Mouse (Mus musculus) ES-Bruce4 (cell line): ENCODE results near the gene Fxyd1. TPM values are rescaled to one million over a fixed set of nuclear protein-coding genes. Genes with fewer than 3 reads are reported as not detected.

ENCODE experiments used
- H3K27ac ChIP-seq: 2 replicates; pipeline ENCODE4 v1.5.1; 2012; ENCODE audit warnings: low read length, inconsistent platforms; ENCODE audit not compliant: insufficient read depth
- H3K27me3 ChIP-seq: 2 replicates; pipeline ENCODE4 v1.6.1; 2012; ENCODE audit warnings: mild to moderate bottlenecking, low read length, inconsistent platforms; ENCODE audit not compliant: control insufficient read depth, poor library complexity, insufficient read depth, severe bottlenecking
- H3K36me3 ChIP-seq: 2 replicates; pipeline ENCODE4 v1.6.1; 2012; ENCODE audit warnings: inconsistent platforms, mild to moderate bottlenecking, low read length, moderate library complexity; ENCODE audit not compliant: control insufficient read depth, poor library complexity, insufficient read depth, severe bottlenecking
- H3K4me1 ChIP-seq: one replicate; pipeline ENCODE4 v1.8.1; 2011; ENCODE audit warnings: low read length; ENCODE audit not compliant: control insufficient read depth, insufficient read depth
- H3K4me3 ChIP-seq: 2 replicates; pipeline ENCODE4 v1.5.1; 2011; ENCODE audit warnings: low read depth, mild to moderate bottlenecking, low read length
- H3K9ac ChIP-seq: 2 replicates; pipeline ENCODE4 v1.6.1; 2012; ENCODE audit warnings: low read depth, mild to moderate bottlenecking, inconsistent platforms; ENCODE audit not compliant: poor library complexity, severe bottlenecking
- H3K9me3 ChIP-seq: replicated peaks from 2 replicates; pipeline ENCODE4 v1.6.1; 2012; ENCODE audit warnings: mild to moderate bottlenecking, low read length, inconsistent platforms; ENCODE audit not compliant: control insufficient read depth, poor library complexity, insufficient read depth, severe bottlenecking
- CTCF ChIP-seq: IDR thresholded peaks from one replicate; pipeline ENCODE4 v1.8.1; 2011; ENCODE audit warnings: low read depth, low read length
- EP300 ChIP-seq: IDR thresholded peaks from 2 replicates; pipeline ENCODE4 v1.6.1; 2011; ENCODE audit warnings: low read depth, low read length; ENCODE audit not compliant: insufficient read depth
- POLR2A ChIP-seq: IDR thresholded peaks from one replicate; pipeline ENCODE4 v1.8.1; 2011; ENCODE audit warnings: low read length; ENCODE audit not compliant: insufficient read depth
- polyA plus RNA-seq: library from polyadenylated mRNA; stranded (reverse); fragments of >200 nt; gene quantifications from 2 replicates; pipeline ENCODE4 v1.2.4, GENCODE M21; 2011; ENCODE audit warnings: low read depth; ENCODE audit not compliant: missing spikeins, insufficient read depth, insufficient read length

Fxyd1 gene
- polyA plus RNA-seq, 1 experiment: 2.1 TPM

- Histone ChIP-seq H3K9ac (no peak overlapping the region), H3K4me3 (no peak overlapping the region), H3K36me3 (no peaks in the 10 kb centered on the region), H3K4me1 (no peaks in the 10 kb centered on the region), H3K27me3 (no peaks in the 10 kb centered on the region), H3K9me3 (no peaks in the 10 kb centered on the region), H3K27ac (no peak overlapping the region)
- TF ChIP-seq POLR2A (no peak), EP300 (no peak), CTCF (no peak)
Observed at GRCm38 (mm10) chr7:31030717-31031116, 26.3 kb downstream of the Fxyd1 start.

GRCm38 (mm10) chr7:31028609-31029008 lies 28.4 kb downstream of the Fxyd1 start:
- Histone ChIP-seq H3K4me1 (no peaks in the 10 kb centered on the region), H3K27me3 (no peaks in the 10 kb centered on the region), H3K36me3 (no peaks in the 10 kb centered on the region), H3K9me3 (no peaks in the 10 kb centered on the region), H3K9ac (no peak overlapping the region), H3K27ac (no peak overlapping the region), H3K4me3 (0 out of 2 replicates have a peak overlapping the region, but pooled peaks have one; percentile 34)
- TF ChIP-seq EP300: no peak
- no peak for TF ChIP-seq CTCF
- TF ChIP-seq POLR2A: no peak

- no peak overlapping the region for H3K4me3 ChIP-seq
- no peak overlapping the region for H3K27ac ChIP-seq
- H3K9me3 ChIP-seq: no peaks in the 10 kb centered on the region; the same call in 1 of the 2 replicates
- H3K36me3 ChIP-seq: no peaks in the 10 kb centered on the region
- no peak for TF ChIP-seq POLR2A
- no peak for TF ChIP-seq CTCF
- no peak for TF ChIP-seq EP300
- no peaks in the 10 kb centered on the region for H3K4me1 ChIP-seq
- no peak overlapping the region for H3K9ac ChIP-seq
- no peaks in the 10 kb centered on the region for H3K27me3 ChIP-seq
Observed at GRCm38 (mm10) chr7:31017104-31017901, 39.7 kb downstream of the Fxyd1 start.

GRCm38 (mm10) chr7:31012971-31013370 lies 44.0 kb downstream of the Fxyd1 start:
- TF ChIP-seq CTCF: no peak
- no peak for TF ChIP-seq EP300
- no peak for TF ChIP-seq POLR2A
- no peak overlapping the region for H3K9ac ChIP-seq
- no peaks in the 10 kb centered on the region for H3K4me1 ChIP-seq
- no peaks in the 10 kb centered on the region for H3K36me3 ChIP-seq
- H3K9me3 ChIP-seq: no peaks in the 10 kb centered on the region
- H3K4me3 ChIP-seq: no peak overlapping the region
- no peak overlapping the region for H3K27ac ChIP-seq
- no peaks in the 10 kb centered on the region for H3K27me3 ChIP-seq

GRCm38 (mm10) chr7:31008889-31009288 lies 48.1 kb downstream of the Fxyd1 start:
- H3K4me3 ChIP-seq: no peak overlapping the region
- no peak for TF ChIP-seq EP300
- no peak overlapping the region for H3K9ac ChIP-seq

GRCm38 (mm10) chr7:31008175-31008574 lies 48.8 kb downstream of the Fxyd1 start:
- H3K9ac ChIP-seq: no peak overlapping the region
- no peaks in the 10 kb centered on the region for H3K9me3 ChIP-seq
- H3K27ac ChIP-seq: no peak overlapping the region
- no peaks in the 10 kb centered on the region for H3K4me1 ChIP-seq
- no peaks in the 10 kb centered on the region for H3K36me3 ChIP-seq
- no peaks in the 10 kb centered on the region for H3K27me3 ChIP-seq
- no peak overlapping the region for H3K4me3 ChIP-seq
- TF ChIP-seq POLR2A: no peak
- no peak for TF ChIP-seq CTCF
- TF ChIP-seq EP300: no peak

More at GRCm38 (mm10) chr7:31008889-31009288, 48.1 kb downstream of the Fxyd1 start:
- Histone ChIP-seq H3K27ac (no peak overlapping the region), H3K4me1 (no peaks in the 10 kb centered on the region), H3K9me3 (no peaks in the 10 kb centered on the region), H3K36me3 (no peaks in the 10 kb centered on the region), H3K27me3 (no peaks in the 10 kb centered on the region)
